Mouse (Mus musculus) kidney, embryonic 16.5 days (tissue): Measurements from ENCODE around the gene Ap2b1. TPM values are rescaled to one million over a fixed set of nuclear protein-coding genes. Genes with fewer than 3 reads are reported as not detected.

Experiments used
- ATAC-seq: fragments of 200-750 bp; cut with Nextera tagmentation; 2 replicates; pipeline ENCODE4 v1.8.0; 2017; ENCODE audit warnings: moderate TSS enrichment; ENCODE audit not compliant: low FRiP score, low TSS enrichment
- H3K27ac ChIP-seq: fragments of 300-500 bp; sonication (generic); 2 replicates; pipeline ENCODE4 v1.5.1; 2014; ENCODE audit warnings: low read length
- H3K27me3 ChIP-seq: fragments of 300-500 bp; sonication (generic); 2 replicates; pipeline ENCODE4 v1.6.1; 2014; ENCODE audit warnings: low read length, control low read depth, mixed read lengths; ENCODE audit not compliant: insufficient read depth
- H3K36me3 ChIP-seq: fragments of 300-500 bp; sonication (generic); 2 replicates; pipeline ENCODE4 v1.6.1; 2014; ENCODE audit warnings: low read length, control low read depth, mixed read lengths; ENCODE audit not compliant: insufficient read depth
- H3K4me1 ChIP-seq: fragments of 300-500 bp; sonication (generic); 2 replicates; pipeline ENCODE4 v1.6.1; 2014; ENCODE audit warnings: low read length, control low read depth, mixed read lengths; ENCODE audit not compliant: insufficient read depth
- H3K4me2 ChIP-seq: fragments of 300-500 bp; sonication (generic); replicated peaks from 2 replicates; pipeline ENCODE4 v1.6.1; 2014; ENCODE audit warnings: low read depth, low read length
- H3K4me3 ChIP-seq: fragments of 300-500 bp; sonication (generic); 2 replicates; pipeline ENCODE4 v1.5.1; 2014; ENCODE audit warnings: mild to moderate bottlenecking, low read length
- H3K9ac ChIP-seq: fragments of 300-500 bp; sonication (generic); replicated peaks from 2 replicates; pipeline ENCODE4 v1.6.1; 2014; ENCODE audit warnings: low read length
- H3K9me3 ChIP-seq: fragments of 300-500 bp; sonication (generic); 2 replicates; pipeline ENCODE4 v1.6.1; 2016; ENCODE audit warnings: low read length, control low read depth
- WGBS: fragments of 180-500 bp; shearing (Covaris S2); extraction: QIAGEN DNeasy Blood & Tissue Kit; methylation state at CpG from one replicate; pipeline ENCODE4 v1.1.7; 2014; 5-methylcytosine and 5-hydroxymethylcytosine counted together
- polyA plus RNA-seq: library from polyadenylated mRNA; unstranded; fragments of >200 nt; fragmentation: Nextera tagmentation; extraction: Ambion mirVana; gene quantifications from 2 replicates; pipeline ENCODE4 v1.2.1, GENCODE M21; 2015

Ap2b1 gene
- polyA plus RNA-seq, 1 experiment from 2014 or later, result 64.2 TPM

DNA sequence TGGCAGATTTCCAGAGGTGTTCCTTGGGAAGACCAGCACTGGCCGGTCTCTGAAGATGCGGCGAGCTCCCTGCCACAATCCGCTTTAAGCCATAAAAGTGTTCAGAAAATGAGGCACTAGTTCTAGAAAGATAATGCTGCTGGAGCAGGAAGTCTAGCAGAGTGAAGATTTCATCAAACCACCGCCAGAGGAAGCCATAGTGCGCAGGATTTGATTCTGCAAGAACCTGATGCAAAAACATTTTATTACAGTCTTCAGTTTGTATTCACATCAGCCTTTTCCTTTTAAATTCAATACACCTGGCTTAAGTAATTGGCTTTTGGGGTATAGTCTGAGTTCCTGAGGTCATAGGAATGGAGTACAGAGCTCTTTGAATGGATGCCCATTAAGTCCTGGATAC lies 1.0 kb upstream of the Ap2b1 start:
- Histone ChIP-seq H3K9me3 (no peaks in the 10 kb centered on the region), H3K4me2 (peak overlapping the region; percentile 88), H3K27me3 (no peaks in the 10 kb centered on the region), H3K9ac (peak overlapping the region; percentile 85; the same call in 1 of the 2 replicates), H3K4me1 (peaks cover 25% of the 10 kb centered on the region), H3K4me3 (peak overlapping the region; percentile 87), H3K27ac (no peak overlapping the region), H3K36me3 (peaks cover 16% of the 10 kb centered on the region; the same call in 1 of the 2 replicates)
- WGBS, result 77% methylated on average over 6 of the region's 6 CpGs
- no peak for ATAC-seq

DNA sequence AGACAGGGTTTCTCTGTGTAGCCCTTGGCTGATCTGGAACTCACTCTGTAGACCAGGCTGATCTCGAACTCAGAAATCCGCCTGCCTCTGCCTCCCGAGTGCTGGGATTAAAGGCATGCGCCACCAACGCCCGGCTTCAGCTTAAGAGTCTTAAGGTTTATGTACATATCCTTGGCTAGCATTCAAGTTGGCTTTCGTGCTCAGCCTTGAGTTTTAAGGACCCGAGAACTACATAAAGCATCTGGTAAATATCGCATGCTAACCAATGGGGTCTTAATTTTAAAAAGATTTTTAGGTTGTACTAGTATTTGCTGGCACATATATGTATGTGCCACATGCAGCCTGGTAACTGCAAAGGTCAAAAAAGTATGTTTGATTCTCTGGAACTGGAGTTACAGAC lies 900 bp downstream of the Ap2b1 start:
- no peaks in the 10 kb centered on the region for H3K27me3 ChIP-seq
- peaks cover 13% of the 10 kb centered on the region; the same call in 1 of the 2 replicates for H3K36me3 ChIP-seq
- ATAC-seq, result no peak
- H3K4me3 ChIP-seq, result no peak overlapping the region
- WGBS, result 92% methylated on average over 9 of the region's 9 CpGs
- H3K27ac ChIP-seq, result no peak overlapping the region
- H3K9ac ChIP-seq, result no peak overlapping the region
- H3K4me1 ChIP-seq, result peaks cover 23% of the 10 kb centered on the region
- no peak overlapping the region for H3K4me2 ChIP-seq
- H3K9me3 ChIP-seq, result no peaks in the 10 kb centered on the region

DNA sequence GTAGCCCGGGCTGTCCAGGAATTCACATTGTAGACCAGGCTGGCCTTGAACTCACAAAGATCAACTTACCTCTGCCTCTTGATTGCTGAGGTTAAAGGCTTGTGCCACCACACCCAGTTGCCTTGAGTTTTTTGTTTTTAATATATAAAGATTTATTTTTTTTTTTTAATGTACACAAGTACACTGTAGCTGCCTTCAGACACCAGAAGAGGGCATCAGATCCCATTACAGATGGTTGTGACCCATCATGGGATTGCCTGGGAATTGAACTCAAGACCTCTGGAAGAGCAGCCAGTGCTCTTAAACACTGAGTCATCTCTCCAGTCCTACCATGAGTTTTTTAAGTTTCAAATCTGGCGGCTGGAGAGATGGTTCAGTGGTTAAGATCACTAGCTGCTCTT lies 2.6 kb downstream of the Ap2b1 start:
- peaks cover 4% of the 10 kb centered on the region; the same call in 1 of the 2 replicates for H3K36me3 ChIP-seq
- H3K4me3 ChIP-seq, result no peak overlapping the region
- H3K4me2 ChIP-seq, result no peak overlapping the region
- H3K27ac ChIP-seq, result no peak overlapping the region
- peaks cover 31% of the 10 kb centered on the region for H3K4me1 ChIP-seq
- H3K9me3 ChIP-seq, result no peaks in the 10 kb centered on the region
- 64% methylated on average over 2 of the region's 2 CpGs for WGBS
- no peak for ATAC-seq
- no peaks in the 10 kb centered on the region for H3K27me3 ChIP-seq
- no peak overlapping the region for H3K9ac ChIP-seq

DNA sequence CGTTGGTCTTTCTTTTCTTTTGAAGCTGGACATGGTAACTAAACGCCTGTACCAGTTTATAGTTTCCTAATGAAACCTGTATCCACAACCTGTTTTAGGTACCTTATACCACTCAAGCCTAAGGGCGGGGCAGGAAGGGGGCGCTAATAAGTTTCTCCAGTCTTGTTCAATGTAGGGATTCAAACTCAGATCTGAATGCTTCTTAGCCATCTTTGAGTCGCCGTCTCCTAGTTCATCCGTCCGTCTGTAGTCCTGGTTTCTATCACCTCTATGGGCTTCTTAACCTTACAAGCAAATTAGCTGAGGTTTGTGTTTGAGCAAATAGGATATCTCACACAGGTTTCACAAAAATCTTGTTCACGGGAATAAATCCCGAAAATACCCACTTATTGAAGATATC lies 3.3 kb downstream of the Ap2b1 start:
- Histone ChIP-seq H3K4me2 (peak overlapping the region; percentile 78), H3K4me3 (peak overlapping the region; percentile 84), H3K9ac (peak overlapping the region; percentile 87), H3K4me1 (peaks cover 33% of the 10 kb centered on the region), H3K27ac (peak overlapping the region; percentile 97), H3K9me3 (no peaks in the 10 kb centered on the region), H3K27me3 (no peaks in the 10 kb centered on the region), H3K36me3 (no peaks in the 10 kb centered on the region)
- no peak for ATAC-seq
- 7% methylated on average over 10 of the region's 10 CpGs for WGBS

DNA sequence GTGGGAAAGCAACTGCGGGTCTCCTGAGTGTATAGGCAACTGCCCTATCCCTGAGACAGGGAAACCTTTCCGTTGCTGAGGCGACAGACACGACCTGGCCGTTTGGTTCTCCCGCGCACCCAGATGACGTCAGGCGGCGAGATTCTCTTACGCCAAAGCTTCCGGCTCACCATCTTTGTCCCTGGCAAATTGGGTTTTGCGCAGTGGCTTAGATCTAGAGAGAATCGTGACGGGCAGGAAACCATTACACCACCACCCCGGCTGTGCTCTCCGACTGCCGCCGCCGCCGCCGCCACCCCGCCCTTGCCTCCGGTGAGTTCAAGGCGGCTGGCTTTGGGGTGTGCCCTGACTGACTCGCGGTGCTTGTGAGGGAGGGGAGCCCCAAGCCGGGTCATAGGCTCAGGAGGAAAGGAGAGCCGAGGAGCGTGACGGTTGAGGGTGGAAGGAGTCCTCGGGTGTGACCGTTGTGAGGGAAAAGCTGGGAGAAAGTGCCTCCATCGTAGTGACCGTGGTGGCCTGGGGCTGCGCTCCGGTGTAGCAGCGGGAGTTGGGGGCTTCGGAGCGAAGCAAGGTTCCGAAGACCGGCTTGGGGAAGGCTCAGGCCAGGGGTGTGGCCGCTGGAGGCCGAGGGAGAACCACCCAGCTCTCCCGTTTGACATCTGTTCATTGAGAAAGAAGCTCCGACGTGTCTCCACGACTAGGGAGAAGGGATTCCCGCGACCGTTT lies 3.9 kb downstream of the Ap2b1 start, which contains the start of gene Pex12:
Gene Pex12 (minus strand): TSS at position 61 of the 726 bp plus-strand sequence.
- peak within 1 kb of the TSS; percentile 78 for H3K4me2 ChIP-seq
- ATAC-seq, result peak; percentile 72
- H3K4me3 ChIP-seq, result peak within 1 kb of the TSS; percentile 84
- H3K9me3 ChIP-seq, result no peaks in the 10 kb centered on the region
- WGBS, result under 1% methylated on average over 51 of the region's 51 CpGs
- no peaks in the 10 kb centered on the region for H3K27me3 ChIP-seq
- H3K9ac ChIP-seq, result peak within 1 kb of the TSS; percentile 87
- H3K36me3 ChIP-seq, result no peaks in the 10 kb centered on the region
- peaks cover 30% of the 10 kb centered on the region for H3K4me1 ChIP-seq
- peak within 1 kb of the TSS; percentile 97 for H3K27ac ChIP-seq

DNA sequence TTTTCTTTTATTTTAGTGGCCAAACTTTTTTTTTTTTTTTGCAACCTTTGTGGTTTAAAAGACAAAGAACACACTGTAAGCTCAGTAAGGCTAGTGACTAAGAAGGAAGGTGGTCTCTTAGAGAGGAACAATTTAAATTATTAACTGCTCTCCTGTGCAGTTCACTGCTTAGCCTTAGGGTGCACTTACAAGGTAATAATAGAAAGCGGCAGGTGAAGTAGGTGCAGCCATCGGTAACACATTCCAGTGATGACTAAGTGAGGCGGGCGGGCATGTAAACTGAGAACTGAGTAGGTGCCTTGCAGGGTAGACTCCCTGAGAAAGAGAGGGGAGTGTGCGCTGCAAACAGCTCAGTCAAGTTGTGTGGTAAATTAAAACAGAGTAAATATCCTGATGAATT lies 4.9 kb downstream of the Ap2b1 start:
- WGBS, result 16% methylated on average over 5 of the region's 5 CpGs

DNA sequence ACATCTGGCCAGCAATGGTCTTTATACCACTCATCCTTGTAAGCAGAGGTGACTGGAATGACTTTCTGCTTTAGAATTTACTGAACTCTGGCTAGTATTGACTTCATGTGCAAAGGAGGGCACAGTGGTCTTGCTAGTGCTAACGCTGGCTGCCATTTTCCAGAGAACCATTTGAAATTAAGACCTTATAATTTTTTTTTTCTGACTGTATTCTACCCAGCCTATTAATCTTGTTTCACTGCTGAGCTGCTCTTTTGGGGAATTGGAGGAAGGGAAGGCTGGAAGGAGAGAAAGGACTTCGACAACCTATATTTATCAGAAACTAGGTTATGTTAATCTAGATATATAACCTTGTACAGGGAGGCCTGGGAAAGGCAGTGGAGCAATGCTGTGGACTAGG lies 5.7 kb downstream of the Ap2b1 start:
- no peaks in the 10 kb centered on the region for H3K27me3 ChIP-seq
- no peak for ATAC-seq
- H3K4me1 ChIP-seq, result peaks cover 26% of the 10 kb centered on the region
- H3K4me2 ChIP-seq, result peak overlapping the region; percentile 78
- no peaks in the 10 kb centered on the region for H3K9me3 ChIP-seq
- no peaks in the 10 kb centered on the region for H3K36me3 ChIP-seq
- 0 out of 2 replicates have a peak overlapping the region, but pooled peaks have one; percentile 41 for H3K9ac ChIP-seq
- peak overlapping the region; percentile 27; the same call in 1 of the 2 replicates for H3K4me3 ChIP-seq
- no peak overlapping the region for H3K27ac ChIP-seq
- WGBS, result 81% methylated on average over 2 of the region's 2 CpGs

More for the DNA sequence above, 4.9 kb downstream of the Ap2b1 start:
- Histone ChIP-seq H3K9ac (no peak overlapping the region), H3K36me3 (no peaks in the 10 kb centered on the region), H3K4me3 (peak overlapping the region; percentile 84), H3K4me2 (peak overlapping the region; percentile 78), H3K9me3 (no peaks in the 10 kb centered on the region), H3K27ac (no peak overlapping the region), H3K27me3 (no peaks in the 10 kb centered on the region), H3K4me1 (peaks cover 26% of the 10 kb centered on the region)
- ATAC-seq, result peak; percentile 33; the same call in 1 of the 2 replicates

DNA sequence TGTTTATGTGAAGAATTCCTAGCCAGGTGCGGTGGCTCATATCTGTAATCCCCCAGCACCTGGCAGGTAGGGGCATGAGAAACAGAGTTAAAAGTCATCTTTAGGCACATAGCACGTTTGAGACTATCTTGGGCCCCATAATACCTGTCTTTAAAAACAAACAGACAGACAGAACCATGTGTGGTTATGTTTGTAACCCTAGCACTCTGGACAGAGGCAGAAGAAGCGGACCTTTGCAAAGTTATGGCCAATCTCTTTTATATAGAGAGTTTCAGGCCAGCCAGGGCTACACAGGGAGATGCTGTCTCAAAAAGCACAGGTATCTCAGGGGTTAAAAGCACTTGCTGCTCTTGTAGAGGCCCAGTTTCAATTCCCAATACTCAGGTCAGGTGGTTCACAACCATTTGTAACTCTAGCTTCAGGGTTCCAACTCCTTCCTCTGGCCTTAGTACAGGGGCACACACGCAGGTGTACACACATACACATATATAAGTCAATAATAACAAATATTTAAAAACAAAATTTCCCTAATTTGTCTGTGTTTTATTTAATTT lies 8.0 kb downstream of the Ap2b1 start:
- Histone ChIP-seq H3K36me3 (peaks cover 8% of the 10 kb centered on the region; the same call in 1 of the 2 replicates), H3K4me2 (no peak overlapping the region), H3K27me3 (no peaks in the 10 kb centered on the region), H3K4me1 (peaks cover 25% of the 10 kb centered on the region), H3K4me3 (no peak overlapping the region), H3K9ac (no peak overlapping the region), H3K27ac (no peak overlapping the region), H3K9me3 (no peaks in the 10 kb centered on the region)
- ATAC-seq, result no peak
- WGBS, result 58% methylated on average over 4 of the region's 4 CpGs

DNA sequence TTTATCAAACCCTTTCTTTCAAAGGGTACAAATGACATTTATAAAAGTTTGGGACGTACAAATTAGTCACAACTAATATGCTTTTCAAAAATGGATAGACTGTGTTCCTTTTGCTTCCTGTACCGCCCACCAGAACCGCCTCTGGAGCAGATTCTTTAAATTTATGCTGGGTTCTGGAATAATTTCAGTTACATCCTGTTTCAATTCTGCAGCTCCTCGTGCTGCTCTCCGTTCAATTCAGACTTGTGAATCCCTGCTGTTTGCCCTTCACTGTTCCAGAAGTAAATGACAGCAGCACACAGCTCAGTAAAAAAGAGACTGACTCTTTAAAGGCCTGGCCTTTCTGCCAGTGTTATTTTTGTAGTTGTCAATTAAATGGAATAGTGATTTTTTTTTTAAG lies 13.6 kb downstream of the Ap2b1 start:
- H3K27ac ChIP-seq, result no peak overlapping the region
- no peak overlapping the region for H3K9ac ChIP-seq
- H3K4me3 ChIP-seq, result no peak overlapping the region
- no peaks in the 10 kb centered on the region for H3K9me3 ChIP-seq
- ATAC-seq, result no peak
- WGBS, result 78% methylated on average over 5 of the region's 5 CpGs
- H3K27me3 ChIP-seq, result no peaks in the 10 kb centered on the region
- H3K4me1 ChIP-seq, result no peaks in the 10 kb centered on the region
- H3K4me2 ChIP-seq, result no peak overlapping the region
- peaks cover 20% of the 10 kb centered on the region; the same call in 1 of the 2 replicates for H3K36me3 ChIP-seq

DNA sequence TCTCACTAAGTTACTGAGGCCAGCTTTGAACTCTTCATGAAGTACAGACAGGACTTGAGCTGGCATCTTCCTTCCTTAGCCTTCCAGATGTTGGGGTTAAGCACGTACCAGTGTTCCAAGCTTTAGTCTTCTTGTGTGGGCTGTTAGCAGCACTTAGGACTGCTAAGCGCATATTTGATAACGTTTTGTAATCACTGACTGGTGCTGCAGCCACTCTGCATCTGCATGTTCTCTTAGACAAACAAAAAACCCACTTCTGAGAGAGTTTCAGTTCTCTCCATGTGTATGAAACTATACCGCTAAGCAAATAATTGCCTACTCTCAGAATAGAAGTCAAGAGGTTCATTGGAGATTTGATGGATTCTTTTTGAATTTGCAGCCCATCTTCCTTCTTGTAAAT lies 20.2 kb downstream of the Ap2b1 start:
- Histone ChIP-seq H3K9ac (no peak overlapping the region), H3K4me3 (no peak overlapping the region), H3K4me1 (no peaks in the 10 kb centered on the region), H3K36me3 (peaks cover 32% of the 10 kb centered on the region), H3K27me3 (no peaks in the 10 kb centered on the region), H3K9me3 (no peaks in the 10 kb centered on the region), H3K4me2 (no peak overlapping the region), H3K27ac (no peak overlapping the region)
- 66% methylated on average over 4 of the region's 4 CpGs for WGBS
- ATAC-seq, result no peak
